Mouse (Mus musculus): ENCODE results near the gene Rps16. TPM values are rescaled to one million over a fixed set of nuclear protein-coding genes. Genes with fewer than 3 reads are reported as not detected.
A peak's percentile ranks its signal among the peaks of the same experiment; 100 is the strongest.

Gene Rps16
- polyA plus RNA-seq, 1 experiment from 2014 or later, result 695 TPM

- 9% methylated on average over 32 of the region's 32 CpGs for WGBS
- ATAC-seq, result no peak
These were observed 27.7 kb downstream of the Rps16 start for GRCm38 (mm10) chr7:28378066-28378690.

DNA sequence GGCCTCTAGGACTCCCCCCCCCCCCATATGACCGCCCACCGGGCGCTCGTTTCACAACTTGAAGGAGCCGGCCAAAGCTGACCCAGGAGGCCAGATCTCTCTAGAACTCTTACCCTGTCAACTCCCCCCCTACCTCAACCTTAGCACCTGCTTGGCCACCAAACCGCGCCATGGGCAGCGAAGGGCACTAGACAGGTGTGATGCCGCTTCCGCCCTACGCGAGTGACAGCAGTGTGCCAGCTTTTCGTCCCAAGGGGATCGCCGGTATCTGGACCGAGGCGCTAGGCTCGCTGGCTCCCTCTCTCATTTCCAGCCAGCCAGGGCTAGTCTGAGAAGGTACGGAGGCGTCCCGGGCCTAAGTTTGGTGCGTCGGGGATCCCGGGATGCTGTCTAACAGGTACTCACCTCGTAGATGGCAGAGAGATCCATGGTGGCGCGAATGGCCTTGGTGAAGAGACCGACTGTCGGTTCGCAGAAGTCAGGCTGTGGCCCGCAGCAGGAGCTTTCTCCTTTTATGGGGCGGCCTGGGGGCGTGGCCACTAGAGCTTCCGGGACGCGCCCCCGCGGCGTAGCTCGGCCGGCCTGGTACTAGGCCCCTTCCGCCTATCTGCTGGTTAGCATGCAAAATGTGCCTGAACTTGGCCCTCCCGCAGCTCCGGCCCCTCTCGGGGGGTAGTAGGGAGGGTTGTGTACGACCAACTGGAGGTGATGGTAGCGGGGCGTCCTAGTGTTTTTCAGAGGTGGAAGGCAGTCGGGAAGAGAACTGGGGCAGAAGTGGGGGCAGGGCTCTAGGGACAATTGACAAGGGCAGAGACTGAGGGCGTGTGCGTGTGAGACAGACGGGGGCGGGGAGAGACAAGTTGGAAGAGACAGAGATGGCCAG, 28.6 kb downstream of the Rps16 start:
- TF ChIP-seq EP300 (IDR thresholded peaks at IDR 0.05) (peak; percentile 88), CTCF (IDR thresholded peaks at IDR 0.05) (0 out of 2 replicates have a peak, but pooled peaks have one; percentile 1)
- H3K9ac ChIP-seq (replicated peaks; ENCODE audit: low read depth), result peak overlapping the region; percentile 98
- peaks cover 7% of the 10 kb centered on the region; the same call in 1 of the 2 replicates for H3K36me3 ChIP-seq (ENCODE audit: insufficient read depth, low read length)
- peak overlapping the region; percentile 87 for H3K4me3 ChIP-seq (ENCODE audit: low read depth, low read length)
- ATAC-seq (peak; percentile 37), DNase-seq (ENCODE audit: low spot score) (peak; percentile 98)
- H3K27me3 ChIP-seq (replicated peaks; ENCODE audit: insufficient read depth, low read length), result no peaks in the 10 kb centered on the region
- peak overlapping the region; percentile 99 for H3K27ac ChIP-seq (ENCODE audit: low read length)
- 2% methylated on average over 53 of the region's 53 CpGs for WGBS
- H3K9me3 ChIP-seq (ENCODE audit: low read length), result no peaks in the 10 kb centered on the region
- H3K4me1 ChIP-seq (ENCODE audit: insufficient read depth, low read depth, low read length), result peaks cover 25% of the 10 kb centered on the region
- peak overlapping the region; percentile 94 for H3K4me2 ChIP-seq (replicated peaks; ENCODE audit: low read depth, low read length)

More at GRCm38 (mm10) chr7:28378066-28378690, 27.7 kb downstream of the Rps16 start:
- H3K36me3 ChIP-seq (ENCODE audit: insufficient read depth, low read length), result peaks cover 7% of the 10 kb centered on the region; the same call in 1 of the 2 replicates
- peak overlapping the region; percentile 87 for H3K4me3 ChIP-seq (ENCODE audit: low read depth, low read length)
- DNase-seq (ENCODE audit: low spot score), result peak; percentile 89
- peak overlapping the region; percentile 94 for H3K4me2 ChIP-seq (replicated peaks; ENCODE audit: low read depth, low read length)
- H3K9ac ChIP-seq (replicated peaks; ENCODE audit: low read depth), result peak overlapping the region; percentile 98
- peaks cover 22% of the 10 kb centered on the region for H3K4me1 ChIP-seq (ENCODE audit: insufficient read depth, low read depth, low read length)
- no peaks in the 10 kb centered on the region for H3K9me3 ChIP-seq (ENCODE audit: low read length)
- no peak; the same call in 1 of the 2 replicates for TF ChIP-seq EP300 (IDR thresholded peaks at IDR 0.05)
- no peak for TF ChIP-seq CTCF (IDR thresholded peaks at IDR 0.05)
- H3K27ac ChIP-seq (ENCODE audit: low read length), result peak overlapping the region; percentile 99
- H3K27me3 ChIP-seq (replicated peaks; ENCODE audit: insufficient read depth, low read length), result no peaks in the 10 kb centered on the region

DNA sequence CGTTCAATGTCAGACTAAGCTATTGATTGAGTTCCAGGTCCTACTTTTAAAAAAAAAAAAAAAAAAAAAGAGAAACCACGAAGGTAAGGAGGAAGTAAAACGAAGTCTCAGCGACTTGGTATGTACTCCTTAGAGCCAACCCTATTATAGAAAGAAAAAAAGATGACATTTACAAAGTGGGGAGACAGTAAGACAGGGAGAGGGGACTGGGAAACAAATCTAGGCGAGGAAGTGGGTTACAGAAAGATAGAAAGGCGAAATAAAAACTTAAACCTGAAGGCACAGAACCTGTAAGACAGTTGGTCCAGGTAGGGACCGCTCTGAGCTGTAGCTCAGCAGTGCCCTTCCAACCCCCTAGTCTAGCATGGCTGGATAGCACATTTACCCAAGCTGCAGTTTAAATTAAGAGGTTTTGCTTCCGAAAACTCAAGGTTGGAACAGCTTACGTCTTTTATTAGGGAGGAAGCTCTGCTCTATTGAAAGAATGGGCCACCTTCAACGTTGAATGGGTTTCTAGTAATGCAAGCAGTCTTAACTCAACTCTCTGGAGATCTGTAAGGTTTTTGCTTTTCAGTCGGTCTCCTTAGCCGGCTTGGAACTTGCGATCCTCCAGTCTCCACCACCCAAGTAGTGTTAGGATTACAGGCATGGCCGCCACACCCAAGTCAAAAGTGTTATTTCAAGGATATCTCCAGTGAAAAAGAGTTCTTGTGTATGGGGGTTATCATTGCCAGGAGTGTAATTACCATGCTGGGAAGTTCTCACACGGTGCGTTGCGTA, 30.0 kb downstream of the Rps16 start, which contains the start of gene Zfp36:
Zfp36 (minus strand) TSS at position 17 of the 780 bp plus-strand sequence.
- peak within 1 kb of the TSS; percentile 87 for H3K4me3 ChIP-seq (ENCODE audit: low read depth, low read length)
- peak within 1 kb of the TSS; percentile 98 for H3K9ac ChIP-seq (replicated peaks; ENCODE audit: low read depth)
- peaks cover 21% of the 10 kb centered on the region for H3K4me1 ChIP-seq (ENCODE audit: insufficient read depth, low read depth, low read length)
- ATAC-seq (no peak), DNase-seq (ENCODE audit: low spot score) (peak; percentile 23)
- H3K9me3 ChIP-seq (ENCODE audit: low read length), result no peaks in the 10 kb centered on the region
- H3K36me3 ChIP-seq (ENCODE audit: insufficient read depth, low read length), result peaks cover 7% of the 10 kb centered on the region; the same call in 1 of the 2 replicates
- WGBS, result 29% methylated on average over 16 of the region's 17 CpGs
- no peak; the same call in 1 of the 2 replicates for TF ChIP-seq CTCF (IDR thresholded peaks at IDR 0.05)
- TF ChIP-seq EP300 (IDR thresholded peaks at IDR 0.05), result no peak
- peak within 1 kb of the TSS; percentile 94 for H3K4me2 ChIP-seq (replicated peaks; ENCODE audit: low read depth, low read length)
- H3K27me3 ChIP-seq (replicated peaks; ENCODE audit: insufficient read depth, low read length), result no peaks in the 10 kb centered on the region
- peak within 1 kb of the TSS; percentile 99 for H3K27ac ChIP-seq (ENCODE audit: low read length)

GRCm38 (mm10) chr7:28381017-28381790, 30.8 kb downstream of the Rps16 start:
- H3K27me3 ChIP-seq (replicated peaks; ENCODE audit: insufficient read depth, low read length), result no peaks in the 10 kb centered on the region
- H3K4me1 ChIP-seq (ENCODE audit: insufficient read depth, low read depth, low read length), result peaks cover 21% of the 10 kb centered on the region
- H3K4me2 ChIP-seq (replicated peaks; ENCODE audit: low read depth, low read length), result peak overlapping the region; percentile 94
- peak overlapping the region; percentile 99 for H3K27ac ChIP-seq (ENCODE audit: low read length)
- 2% methylated on average over 30 of the region's 30 CpGs for WGBS
- peaks cover 7% of the 10 kb centered on the region; the same call in 1 of the 2 replicates for H3K36me3 ChIP-seq (ENCODE audit: insufficient read depth, low read length)
- peak overlapping the region; percentile 39 for H3K4me3 ChIP-seq (ENCODE audit: low read depth, low read length)
- peak; percentile 98 for DNase-seq (ENCODE audit: low spot score)
- no peaks in the 10 kb centered on the region for H3K9me3 ChIP-seq (ENCODE audit: low read length)
- TF ChIP-seq EP300 (IDR thresholded peaks at IDR 0.05) (peak; percentile 88), CTCF (IDR thresholded peaks at IDR 0.05) (no peak)
- H3K9ac ChIP-seq (replicated peaks; ENCODE audit: low read depth), result peak overlapping the region; percentile 67
- peak; percentile 68 for ATAC-seq

DNA sequence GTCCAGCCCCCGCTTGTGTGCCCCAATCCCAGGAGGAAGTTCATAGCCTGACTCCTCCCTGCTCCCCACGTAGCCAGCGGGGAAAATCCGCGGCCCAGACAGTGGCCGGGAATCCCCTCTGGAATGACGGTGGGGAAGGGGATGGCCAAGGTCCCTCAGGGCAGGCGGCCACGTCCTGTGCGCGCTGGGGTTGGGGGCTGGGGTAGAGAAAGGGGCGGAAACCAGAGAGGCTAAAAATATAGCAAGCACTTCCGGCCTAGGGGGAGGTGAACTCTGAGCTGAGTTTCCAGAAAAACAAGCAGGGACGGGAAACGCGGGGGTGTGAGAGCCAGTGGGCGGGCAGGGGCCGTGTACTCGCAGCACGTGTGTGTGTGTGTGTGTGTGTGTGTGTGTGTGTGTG, 31.5 kb downstream of the Rps16 start:
- Histone ChIP-seq H3K36me3 (ENCODE audit: insufficient read depth, low read length) (peaks cover 7% of the 10 kb centered on the region; the same call in 1 of the 2 replicates), H3K9me3 (ENCODE audit: low read length) (no peaks in the 10 kb centered on the region), H3K27me3 (replicated peaks; ENCODE audit: insufficient read depth, low read length) (no peaks in the 10 kb centered on the region), H3K4me3 (ENCODE audit: low read depth, low read length) (peak overlapping the region; percentile 39), H3K9ac (replicated peaks; ENCODE audit: low read depth) (peak overlapping the region; percentile 67), H3K4me1 (ENCODE audit: insufficient read depth, low read depth, low read length) (peaks cover 21% of the 10 kb centered on the region), H3K27ac (ENCODE audit: low read length) (peak overlapping the region; percentile 99), H3K4me2 (replicated peaks; ENCODE audit: low read depth, low read length) (peak overlapping the region; percentile 94)
- DNase-seq (ENCODE audit: low spot score), result peak; percentile 98
- TF ChIP-seq EP300 (IDR thresholded peaks at IDR 0.05) (peak; percentile 93), CTCF (IDR thresholded peaks at IDR 0.05) (0 out of 2 replicates have a peak, but pooled peaks have one; percentile 1)
- 0% methylated on average over 19 of the region's 20 CpGs for WGBS
- ATAC-seq, result peak; percentile 51

Measured in lung, postnatal 0 days (tissue).